Mouse (Mus musculus): ENCODE data around the gene Rnls. TPM values are rescaled to one million over a fixed set of nuclear protein-coding genes. Genes with fewer than 3 reads are reported as not detected.

Rnls gene
- polyA plus RNA-seq, 1 experiment from 2014 or later: 1.3 TPM

GRCm38 (mm10) chr19:33240386-33240785, 151.7 kb downstream of the Rnls start:
- ATAC-seq (ENCODE audit: low read depth): no peak
- H3K27ac ChIP-seq (ENCODE audit: low read length): no peak overlapping the region
- no peak overlapping the region for H3K4me3 ChIP-seq (ENCODE audit: low read depth, low read length)
- H3K4me2 ChIP-seq (ENCODE audit: low read depth, low read length): no peak overlapping the region
- 55% methylated on average over 2 of the region's 2 CpGs for WGBS (ENCODE audit: insufficient replicate concordance)
- no peak overlapping the region for H3K9ac ChIP-seq (ENCODE audit: low read depth, low read length)
- H3K9me3 ChIP-seq (replicated peaks; ENCODE audit: control insufficient read depth, low read length): no peaks in the 10 kb centered on the region; the same call in 1 of the 2 replicates
- no peaks in the 10 kb centered on the region for H3K36me3 ChIP-seq (ENCODE audit: control insufficient read depth, insufficient read depth)
- no peaks in the 10 kb centered on the region for H3K4me1 ChIP-seq (ENCODE audit: control insufficient read depth, low read depth, low read length)
- H3K27me3 ChIP-seq (ENCODE audit: control insufficient read depth, insufficient read depth, low read depth, low read length): no peaks in the 10 kb centered on the region

GRCm38 (mm10) chr19:33232902-33233301, 159.2 kb downstream of the Rnls start:
- Histone ChIP-seq H3K4me3 (ENCODE audit: low read depth, low read length) (no peak overlapping the region), H3K4me2 (ENCODE audit: low read depth, low read length) (no peak overlapping the region), H3K27ac (ENCODE audit: low read length) (no peak overlapping the region), H3K9me3 (replicated peaks; ENCODE audit: control insufficient read depth, low read length) (no peaks in the 10 kb centered on the region), H3K27me3 (ENCODE audit: control insufficient read depth, insufficient read depth, low read depth, low read length) (no peaks in the 10 kb centered on the region), H3K36me3 (ENCODE audit: control insufficient read depth, insufficient read depth) (no peaks in the 10 kb centered on the region), H3K4me1 (ENCODE audit: control insufficient read depth, low read depth, low read length) (no peaks in the 10 kb centered on the region), H3K9ac (ENCODE audit: low read depth, low read length) (no peak overlapping the region)
- ATAC-seq (ENCODE audit: low read depth): no peak
- WGBS (ENCODE audit: insufficient replicate concordance): 60% methylated on average over 3 of the region's 3 CpGs

GRCm38 (mm10) chr19:33231303-33231702, 160.8 kb downstream of the Rnls start:
- no peak for ATAC-seq (ENCODE audit: low read depth)

GRCm38 (mm10) chr19:33227004-33227403, 165.1 kb downstream of the Rnls start:
- no peaks in the 10 kb centered on the region for H3K36me3 ChIP-seq (ENCODE audit: control insufficient read depth, insufficient read depth)
- no peaks in the 10 kb centered on the region for H3K27me3 ChIP-seq (ENCODE audit: control insufficient read depth, insufficient read depth, low read depth, low read length)
- H3K4me1 ChIP-seq (ENCODE audit: control insufficient read depth, low read depth, low read length): no peaks in the 10 kb centered on the region
- no peak overlapping the region for H3K4me3 ChIP-seq (ENCODE audit: low read depth, low read length)
- no peak overlapping the region for H3K27ac ChIP-seq (ENCODE audit: low read length)
- 5% methylated on average over 3 of the region's 3 CpGs for WGBS (ENCODE audit: insufficient replicate concordance)
- no peaks in the 10 kb centered on the region for H3K9me3 ChIP-seq (replicated peaks; ENCODE audit: control insufficient read depth, low read length)
- ATAC-seq (ENCODE audit: low read depth): peak; percentile 35; the same call in 1 of the 2 replicates
- no peak overlapping the region for H3K4me2 ChIP-seq (ENCODE audit: low read depth, low read length)
- H3K9ac ChIP-seq (ENCODE audit: low read depth, low read length): no peak overlapping the region

More at GRCm38 (mm10) chr19:33231303-33231702, 160.8 kb downstream of the Rnls start:
- Histone ChIP-seq H3K27me3 (ENCODE audit: control insufficient read depth, insufficient read depth, low read depth, low read length) (no peaks in the 10 kb centered on the region), H3K36me3 (ENCODE audit: control insufficient read depth, insufficient read depth) (no peaks in the 10 kb centered on the region), H3K9ac (ENCODE audit: low read depth, low read length) (no peak overlapping the region), H3K27ac (ENCODE audit: low read length) (no peak overlapping the region), H3K4me1 (ENCODE audit: control insufficient read depth, low read depth, low read length) (no peaks in the 10 kb centered on the region), H3K4me3 (ENCODE audit: low read depth, low read length) (no peak overlapping the region), H3K9me3 (replicated peaks; ENCODE audit: control insufficient read depth, low read length) (no peaks in the 10 kb centered on the region), H3K4me2 (ENCODE audit: low read depth, low read length) (no peak overlapping the region)
- WGBS (ENCODE audit: insufficient replicate concordance): 23% methylated on average over 6 of the region's 6 CpGs

- no peak overlapping the region for H3K9ac ChIP-seq (ENCODE audit: low read depth, low read length)
- ATAC-seq (ENCODE audit: low read depth): no peak
- H3K27me3 ChIP-seq (ENCODE audit: control insufficient read depth, insufficient read depth, low read depth, low read length): no peaks in the 10 kb centered on the region
- no peaks in the 10 kb centered on the region for H3K4me1 ChIP-seq (ENCODE audit: control insufficient read depth, low read depth, low read length)
- H3K36me3 ChIP-seq (ENCODE audit: control insufficient read depth, insufficient read depth): no peaks in the 10 kb centered on the region
- no peak overlapping the region for H3K4me3 ChIP-seq (ENCODE audit: low read depth, low read length)
- no peak overlapping the region for H3K27ac ChIP-seq (ENCODE audit: low read length)
- no peak overlapping the region for H3K4me2 ChIP-seq (ENCODE audit: low read depth, low read length)
- no peaks in the 10 kb centered on the region for H3K9me3 ChIP-seq (replicated peaks; ENCODE audit: control insufficient read depth, low read length)
- 54% methylated on average over 5 of the region's 5 CpGs for WGBS (ENCODE audit: insufficient replicate concordance)
Measured at GRCm38 (mm10) chr19:33225858-33226705, 166.0 kb downstream of the Rnls start.

- WGBS (ENCODE audit: insufficient replicate concordance): 70% methylated on average over 9 of the region's 9 CpGs
- Histone ChIP-seq H3K36me3 (ENCODE audit: control insufficient read depth, insufficient read depth) (no peaks in the 10 kb centered on the region), H3K9me3 (replicated peaks; ENCODE audit: control insufficient read depth, low read length) (no peaks in the 10 kb centered on the region), H3K27ac (ENCODE audit: low read length) (no peak overlapping the region), H3K9ac (ENCODE audit: low read depth, low read length) (no peak overlapping the region), H3K4me3 (ENCODE audit: low read depth, low read length) (no peak overlapping the region), H3K4me1 (ENCODE audit: control insufficient read depth, low read depth, low read length) (no peaks in the 10 kb centered on the region), H3K4me2 (ENCODE audit: low read depth, low read length) (no peak overlapping the region), H3K27me3 (ENCODE audit: control insufficient read depth, insufficient read depth, low read depth, low read length) (no peaks in the 10 kb centered on the region)
- no peak for ATAC-seq (ENCODE audit: low read depth)
Measured at GRCm38 (mm10) chr19:33225002-33225376, 167.1 kb downstream of the Rnls start.

GRCm38 (mm10) chr19:33224181-33225001, 167.7 kb downstream of the Rnls start:
- H3K9me3 ChIP-seq (replicated peaks; ENCODE audit: control insufficient read depth, low read length): no peaks in the 10 kb centered on the region
- no peak overlapping the region for H3K9ac ChIP-seq (ENCODE audit: low read depth, low read length)
- no peaks in the 10 kb centered on the region for H3K27me3 ChIP-seq (ENCODE audit: control insufficient read depth, insufficient read depth, low read depth, low read length)
- H3K27ac ChIP-seq (ENCODE audit: low read length): no peak overlapping the region
- H3K36me3 ChIP-seq (ENCODE audit: control insufficient read depth, insufficient read depth): no peaks in the 10 kb centered on the region
- no peak for ATAC-seq (ENCODE audit: low read depth)
- no peaks in the 10 kb centered on the region for H3K4me1 ChIP-seq (ENCODE audit: control insufficient read depth, low read depth, low read length)
- no peak overlapping the region for H3K4me2 ChIP-seq (ENCODE audit: low read depth, low read length)
- 35% methylated on average over 8 of the region's 8 CpGs for WGBS (ENCODE audit: insufficient replicate concordance)
- no peak overlapping the region for H3K4me3 ChIP-seq (ENCODE audit: low read depth, low read length)

GRCm38 (mm10) chr19:33223766-33224165, 168.3 kb downstream of the Rnls start:
- no peaks in the 10 kb centered on the region for H3K36me3 ChIP-seq (ENCODE audit: control insufficient read depth, insufficient read depth)
- H3K4me2 ChIP-seq (ENCODE audit: low read depth, low read length): no peak overlapping the region
- H3K27me3 ChIP-seq (ENCODE audit: control insufficient read depth, insufficient read depth, low read depth, low read length): no peaks in the 10 kb centered on the region
- H3K9ac ChIP-seq (ENCODE audit: low read depth, low read length): no peak overlapping the region
- H3K4me1 ChIP-seq (ENCODE audit: control insufficient read depth, low read depth, low read length): no peaks in the 10 kb centered on the region
- no peak overlapping the region for H3K27ac ChIP-seq (ENCODE audit: low read length)
- H3K4me3 ChIP-seq (ENCODE audit: low read depth, low read length): no peak overlapping the region
- H3K9me3 ChIP-seq (replicated peaks; ENCODE audit: control insufficient read depth, low read length): no peaks in the 10 kb centered on the region
- no peak for ATAC-seq (ENCODE audit: low read depth)
- WGBS (ENCODE audit: insufficient replicate concordance): 55% methylated on average over 5 of the region's 5 CpGs

GRCm38 (mm10) chr19:33223276-33223675, 168.8 kb downstream of the Rnls start:
- Histone ChIP-seq H3K4me1 (ENCODE audit: control insufficient read depth, low read depth, low read length) (no peaks in the 10 kb centered on the region), H3K9me3 (replicated peaks; ENCODE audit: control insufficient read depth, low read length) (no peaks in the 10 kb centered on the region), H3K4me3 (ENCODE audit: low read depth, low read length) (no peak overlapping the region), H3K9ac (ENCODE audit: low read depth, low read length) (no peak overlapping the region), H3K36me3 (ENCODE audit: control insufficient read depth, insufficient read depth) (no peaks in the 10 kb centered on the region), H3K27me3 (ENCODE audit: control insufficient read depth, insufficient read depth, low read depth, low read length) (no peaks in the 10 kb centered on the region), H3K4me2 (ENCODE audit: low read depth, low read length) (no peak overlapping the region), H3K27ac (ENCODE audit: low read length) (no peak overlapping the region)
- ATAC-seq (ENCODE audit: low read depth): no peak
- WGBS (ENCODE audit: insufficient replicate concordance): 46% methylated on average over 6 of the region's 6 CpGs

All from liver, embryonic 16.5 days (tissue).